Mouse (Mus musculus): Measurements from ENCODE around the gene Lep. TPM values are rescaled to one million over a fixed set of nuclear protein-coding genes. Genes with fewer than 3 reads are reported as not detected.

Gene Lep
- total and polyA plus RNA-seq, 2 experiments from 2014 or later = not detected

GRCm38 (mm10) chr6:29073462-29074132, 13.6 kb downstream of the Lep start:
- Histone ChIP-seq H3K4me2 (ENCODE audit: low read depth, low read length) (no peak overlapping the region), H3K36me3 (replicated peaks; ENCODE audit: control insufficient read depth, insufficient read depth, low read length) (no peaks in the 10 kb centered on the region), H3K9ac (replicated peaks; ENCODE audit: low read depth, low read length) (no peak overlapping the region), H3K4me1 (ENCODE audit: control insufficient read depth, insufficient read depth) (no peaks in the 10 kb centered on the region), H3K27me3 (ENCODE audit: control insufficient read depth, insufficient read depth, low read length) (no peaks in the 10 kb centered on the region), H3K27ac (ENCODE audit: low read depth) (no peak overlapping the region), H3K9me3 (replicated peaks; ENCODE audit: control insufficient read depth, low read length) (no peaks in the 10 kb centered on the region), H3K4me3 (ENCODE audit: low read depth, low read length) (no peak overlapping the region)
- ATAC-seq (ENCODE audit: insufficient read depth, low read depth) (no peak), DNase-seq (ENCODE audit: low spot score) (no peak)
- TF ChIP-seq EP300 (IDR thresholded peaks at IDR 0.05; ENCODE audit: low read depth) (no peak), CTCF (IDR thresholded peaks at IDR 0.05; ENCODE audit: low read depth) (no peak)
- 54% methylated on average over 11 of the region's 11 CpGs for WGBS

- Histone ChIP-seq H3K4me2 (ENCODE audit: low read depth, low read length) (no peak overlapping the region), H3K4me1 (ENCODE audit: control insufficient read depth, insufficient read depth) (no peaks in the 10 kb centered on the region), H3K9ac (replicated peaks; ENCODE audit: low read depth, low read length) (no peak overlapping the region), H3K4me3 (ENCODE audit: low read depth, low read length) (no peak overlapping the region), H3K27ac (ENCODE audit: low read depth) (no peak overlapping the region), H3K36me3 (replicated peaks; ENCODE audit: control insufficient read depth, insufficient read depth, low read length) (no peaks in the 10 kb centered on the region), H3K27me3 (ENCODE audit: control insufficient read depth, insufficient read depth, low read length) (no peaks in the 10 kb centered on the region), H3K9me3 (replicated peaks; ENCODE audit: control insufficient read depth, low read length) (no peaks in the 10 kb centered on the region)
- DNase-seq (ENCODE audit: low spot score) (no peak), ATAC-seq (ENCODE audit: insufficient read depth, low read depth) (no peak)
- no peak for TF ChIP-seq EP300 (IDR thresholded peaks at IDR 0.05; ENCODE audit: low read depth)
- no peak for TF ChIP-seq CTCF (IDR thresholded peaks at IDR 0.05; ENCODE audit: low read depth)
Measured at GRCm38 (mm10) chr6:29074133-29074469, 14.1 kb downstream of the Lep start.

- H3K9me3 ChIP-seq (replicated peaks; ENCODE audit: control insufficient read depth, low read length) = no peaks in the 10 kb centered on the region
- H3K4me2 ChIP-seq (ENCODE audit: low read depth, low read length) = no peak overlapping the region
- H3K27ac ChIP-seq (ENCODE audit: low read depth) = no peak overlapping the region
- TF ChIP-seq CTCF (IDR thresholded peaks at IDR 0.05; ENCODE audit: low read depth) = no peak
- TF ChIP-seq EP300 (IDR thresholded peaks at IDR 0.05; ENCODE audit: low read depth) = no peak
- H3K36me3 ChIP-seq (replicated peaks; ENCODE audit: control insufficient read depth, insufficient read depth, low read length) = no peaks in the 10 kb centered on the region
- no peak overlapping the region for H3K9ac ChIP-seq (replicated peaks; ENCODE audit: low read depth, low read length)
- no peaks in the 10 kb centered on the region for H3K4me1 ChIP-seq (ENCODE audit: control insufficient read depth, insufficient read depth)
- WGBS = 45% methylated on average over 4 of the region's 4 CpGs
- no peak for ATAC-seq (ENCODE audit: insufficient read depth, low read depth)
- DNase-seq (ENCODE audit: low spot score) = no peak
- H3K27me3 ChIP-seq (ENCODE audit: control insufficient read depth, insufficient read depth, low read length) = no peaks in the 10 kb centered on the region
- no peak overlapping the region for H3K4me3 ChIP-seq (ENCODE audit: low read depth, low read length)
Measured at GRCm38 (mm10) chr6:29079291-29079690, 19.3 kb downstream of the Lep start.

- no peaks in the 10 kb centered on the region for H3K4me1 ChIP-seq (ENCODE audit: control insufficient read depth, insufficient read depth)
- no peak overlapping the region for H3K9ac ChIP-seq (replicated peaks; ENCODE audit: low read depth, low read length)
- no peaks in the 10 kb centered on the region for H3K27me3 ChIP-seq (ENCODE audit: control insufficient read depth, insufficient read depth, low read length)
- no peak overlapping the region for H3K4me3 ChIP-seq (ENCODE audit: low read depth, low read length)
- DNase-seq (ENCODE audit: low spot score) (no peak), ATAC-seq (ENCODE audit: insufficient read depth, low read depth) (no peak)
- no peaks in the 10 kb centered on the region for H3K9me3 ChIP-seq (replicated peaks; ENCODE audit: control insufficient read depth, low read length)
- 69% methylated on average over 10 of the region's 10 CpGs for WGBS
- no peak overlapping the region for H3K4me2 ChIP-seq (ENCODE audit: low read depth, low read length)
- no peak for TF ChIP-seq CTCF (IDR thresholded peaks at IDR 0.05; ENCODE audit: low read depth)
- no peak for TF ChIP-seq EP300 (IDR thresholded peaks at IDR 0.05; ENCODE audit: low read depth)
- H3K36me3 ChIP-seq (replicated peaks; ENCODE audit: control insufficient read depth, insufficient read depth, low read length) = no peaks in the 10 kb centered on the region
- H3K27ac ChIP-seq (ENCODE audit: low read depth) = no peak overlapping the region
Measured at GRCm38 (mm10) chr6:29081826-29082363, 21.9 kb downstream of the Lep start.

GRCm38 (mm10) chr6:29082776-29083354, 22.8 kb downstream of the Lep start:
- Histone ChIP-seq H3K36me3 (replicated peaks; ENCODE audit: control insufficient read depth, insufficient read depth, low read length) (no peaks in the 10 kb centered on the region), H3K4me2 (ENCODE audit: low read depth, low read length) (no peak overlapping the region), H3K9me3 (replicated peaks; ENCODE audit: control insufficient read depth, low read length) (no peaks in the 10 kb centered on the region), H3K9ac (replicated peaks; ENCODE audit: low read depth, low read length) (no peak overlapping the region), H3K4me3 (ENCODE audit: low read depth, low read length) (no peak overlapping the region), H3K27me3 (ENCODE audit: control insufficient read depth, insufficient read depth, low read length) (no peaks in the 10 kb centered on the region), H3K4me1 (ENCODE audit: control insufficient read depth, insufficient read depth) (no peaks in the 10 kb centered on the region), H3K27ac (ENCODE audit: low read depth) (no peak overlapping the region)
- DNase-seq (ENCODE audit: low spot score) = no peak
- 36% methylated on average over 9 of the region's 9 CpGs for WGBS
- TF ChIP-seq CTCF (IDR thresholded peaks at IDR 0.05; ENCODE audit: low read depth) = no peak
- no peak for TF ChIP-seq EP300 (IDR thresholded peaks at IDR 0.05; ENCODE audit: low read depth)
- ATAC-seq (ENCODE audit: insufficient read depth, low read depth) = no peak

All from heart, postnatal 0 days (tissue).